Mouse (Mus musculus) natural killer cell, adult 2 months (primary cell): ENCODE measurements around the gene Klk12.
A peak's percentile ranks its signal among the peaks of the same experiment; 100 is the strongest.

Experiments
- DNase-seq, 2 experiments: peaks; one replicate each; pipeline ENCODE4 v3.0.0; 2022; ENCODE audit warnings: low spot score in 2 of 2

The Klk12 gene

GRCm38 (mm10) chr7:43768597-43768996 is at the start of gene Klk12:
Klk12 (plus strand) TSS chr7:43768897.
- no peak for DNase-seq

DNA sequence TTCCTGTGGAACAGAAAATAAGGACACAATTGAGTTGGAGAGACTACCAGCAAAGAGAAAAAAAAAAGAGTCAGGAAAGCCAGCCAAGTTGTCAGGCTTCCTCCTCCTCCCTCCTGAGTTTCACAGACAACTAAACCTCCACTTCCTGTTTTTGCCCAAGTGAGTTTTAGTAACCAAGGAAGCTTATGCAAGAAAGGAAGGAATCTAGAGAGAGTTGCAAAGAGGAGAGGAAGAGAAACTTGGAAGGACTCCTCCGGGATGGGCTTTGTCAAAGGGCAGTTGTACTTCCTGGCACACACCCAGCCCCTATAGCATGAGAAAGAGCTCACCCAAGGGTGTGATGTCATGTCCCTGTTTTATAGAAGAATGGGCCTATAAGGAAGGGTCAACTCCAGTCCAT is 20.9 kb upstream of the Klk12 start:
- no peak for DNase-seq

DNA sequence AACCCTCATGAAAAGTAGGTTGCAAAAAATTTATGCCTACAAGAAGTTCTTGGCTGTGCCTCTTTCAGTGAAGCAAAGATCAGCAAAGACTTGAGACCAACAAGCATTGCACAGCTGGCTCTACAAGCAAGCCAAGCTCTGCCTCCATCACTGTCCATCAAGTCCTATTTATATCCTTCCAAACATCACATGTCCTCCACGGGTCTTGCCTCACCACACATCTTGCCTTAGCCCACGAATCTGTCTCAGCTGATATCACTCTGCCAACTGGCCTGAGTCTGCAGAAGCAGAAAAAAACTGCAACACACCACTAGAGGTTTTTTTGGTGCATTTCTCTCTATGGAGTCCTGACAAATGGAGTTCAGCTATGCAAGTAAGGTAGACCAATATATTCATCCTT is 15.9 kb upstream of the Klk12 start:
- DNase-seq: no peak

- DNase-seq: no peak
Observed at GRCm38 (mm10) chr7:43766484-43766883, 2.2 kb upstream of the Klk12 start.

DNA sequence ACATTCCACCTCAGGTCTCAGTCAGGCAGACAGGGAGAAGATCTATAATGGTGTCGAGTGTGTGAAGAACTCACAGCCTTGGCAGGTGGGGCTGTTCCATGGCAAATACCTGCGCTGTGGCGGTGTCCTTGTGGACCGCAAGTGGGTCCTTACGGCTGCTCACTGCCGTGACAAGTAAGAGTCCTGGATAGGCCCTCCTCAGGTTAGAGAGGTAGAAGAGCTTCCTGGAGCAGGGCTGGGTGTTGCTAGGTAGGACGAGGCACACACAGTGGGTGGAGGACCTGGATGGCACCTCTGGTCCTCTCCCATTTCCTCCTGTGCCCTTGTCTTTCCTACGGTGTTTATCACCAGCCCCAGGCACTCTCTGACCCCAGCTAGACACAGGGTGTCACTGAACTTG is 939 bp downstream of the Klk12 start:
- DNase-seq: no peak

GRCm38 (mm10) chr7:43770701-43771100 is 2.0 kb downstream of the Klk12 start:
- no peak for DNase-seq

GRCm38 (mm10) chr7:43771916-43772315 is 3.2 kb downstream of the Klk12 start:
- no peak for DNase-seq

GRCm38 (mm10) chr7:43772901-43773300 is 4.2 kb downstream of the Klk12 start:
- no peak for DNase-seq

DNA sequence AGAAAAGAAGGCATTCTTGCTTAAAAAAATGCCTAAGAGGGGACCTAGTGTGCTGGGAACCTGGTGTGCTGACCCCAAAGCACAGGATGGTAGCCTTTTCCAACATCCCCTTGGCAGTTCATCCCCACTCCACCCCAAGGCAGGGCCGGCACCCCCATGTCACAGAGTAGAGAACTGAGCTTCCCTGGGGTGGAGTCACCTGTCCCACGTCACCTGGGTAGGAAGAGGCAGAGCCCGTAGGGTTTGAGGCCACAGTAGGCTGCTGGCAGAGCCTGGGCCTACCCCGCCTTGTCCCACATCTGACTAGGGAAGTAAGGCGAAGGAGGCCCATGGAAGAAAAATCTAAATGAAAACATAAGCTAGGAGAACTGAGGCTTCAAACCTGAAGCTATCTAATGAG is 5.7 kb downstream of the Klk12 start, which contains the start of gene Klk11:
Gene Klk11, plus strand, starts transcription at position 241 of the 400 bp plus-strand sequence.
- no peak for DNase-seq

DNA sequence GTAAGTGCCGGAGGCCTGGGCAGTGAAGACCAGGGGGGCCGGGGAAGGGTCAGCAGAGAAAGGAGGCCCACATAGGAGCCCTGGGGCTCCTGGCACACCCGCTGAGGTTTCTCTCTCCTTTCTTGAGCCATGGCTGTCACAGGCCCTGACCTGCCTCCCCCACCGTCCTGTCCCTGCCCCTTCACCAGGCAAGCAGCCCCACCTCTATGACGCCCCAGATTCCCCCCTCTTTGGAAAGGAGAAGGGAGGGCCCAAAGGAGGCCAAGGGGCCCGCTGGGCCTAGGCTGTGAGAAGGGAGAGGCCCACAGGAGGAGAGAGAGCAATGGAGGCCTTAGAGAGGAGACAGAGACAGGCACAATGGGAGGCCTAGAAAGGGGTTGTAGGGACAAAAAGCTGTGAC is 6.1 kb downstream of the Klk12 start:
- no peak for DNase-seq

GRCm38 (mm10) chr7:43775311-43776057 is 6.8 kb downstream of the Klk12 start:
- DNase-seq: no peak

DNA sequence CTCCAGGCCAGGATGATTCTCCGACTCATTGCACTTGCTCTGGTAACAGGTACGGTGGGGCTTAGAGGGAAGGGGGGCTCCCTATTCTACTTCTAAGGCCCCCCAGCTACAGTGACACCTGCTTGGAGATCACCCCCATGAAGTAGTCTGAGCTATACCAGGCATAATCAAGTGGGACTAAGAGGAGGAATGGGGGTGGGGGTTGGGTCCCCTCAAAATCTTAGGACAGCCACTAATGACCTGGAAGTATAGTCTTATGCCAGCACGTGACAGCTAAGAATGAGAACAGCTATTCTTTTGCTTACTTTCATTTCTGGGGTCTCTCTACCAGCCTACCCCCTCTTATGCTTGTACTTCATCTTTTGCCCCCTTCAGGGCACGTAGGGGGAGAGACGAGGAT is 7.8 kb downstream of the Klk12 start:
- DNase-seq: no peak

DNA sequence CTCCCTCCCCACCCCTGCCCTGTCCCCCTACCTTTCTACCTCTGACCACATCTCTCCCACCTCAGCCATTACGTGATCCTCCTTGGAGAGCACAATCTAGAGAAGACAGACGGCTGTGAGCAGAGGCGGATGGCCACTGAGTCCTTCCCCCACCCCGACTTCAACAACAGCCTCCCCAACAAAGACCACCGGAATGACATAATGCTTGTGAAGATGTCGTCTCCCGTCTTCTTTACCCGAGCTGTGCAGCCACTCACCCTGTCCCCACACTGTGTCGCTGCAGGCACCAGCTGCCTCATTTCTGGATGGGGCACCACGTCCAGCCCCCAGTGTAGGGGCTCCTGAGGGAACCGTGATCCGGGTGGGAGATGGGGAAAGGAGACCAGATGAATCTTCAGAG is 8.7 kb downstream of the Klk12 start:
- no peak for DNase-seq

DNA sequence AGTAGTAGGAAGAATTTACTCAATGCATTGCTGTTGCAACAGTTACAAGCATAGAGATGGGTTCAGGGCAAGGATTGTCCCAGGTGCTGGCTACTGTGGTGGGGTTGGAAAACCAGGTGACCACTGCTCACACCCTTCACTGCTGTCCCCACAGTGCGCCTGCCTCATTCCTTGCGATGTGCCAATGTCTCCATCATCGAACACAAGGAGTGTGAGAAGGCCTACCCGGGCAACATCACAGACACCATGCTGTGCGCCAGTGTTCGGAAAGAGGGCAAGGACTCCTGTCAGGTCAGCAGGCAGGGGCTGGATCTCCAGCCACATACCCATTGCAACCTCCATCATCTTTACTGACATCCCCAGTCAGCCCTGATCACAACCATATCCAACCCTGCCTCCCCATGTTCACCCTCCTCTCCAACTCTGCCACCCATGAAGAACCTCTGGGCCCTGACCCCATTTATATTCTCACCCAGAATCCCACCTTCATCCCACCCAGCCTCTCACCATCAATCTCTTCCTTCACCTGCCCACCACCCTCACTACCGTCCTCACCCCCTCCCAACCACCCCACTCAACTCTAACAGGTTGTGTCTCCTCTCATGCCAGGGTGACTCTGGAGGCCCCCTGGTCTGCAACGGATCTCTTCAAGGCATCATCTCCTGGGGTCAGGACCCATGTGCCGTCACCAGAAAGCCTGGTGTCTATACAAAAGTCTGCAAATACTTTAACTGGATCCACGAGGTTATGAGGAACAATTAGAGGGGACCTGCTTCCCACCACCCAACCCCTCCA is 9.7 kb downstream of the Klk12 start:
- DNase-seq: no peak

- no peak for DNase-seq
Observed at GRCm38 (mm10) chr7:43780241-43780640, 11.5 kb downstream of the Klk12 start.

- no peak for DNase-seq
Observed at GRCm38 (mm10) chr7:43780746-43781145, 12.0 kb downstream of the Klk12 start, which contains the start of gene Klk10. Klk10 (plus strand) TSS chr7:43781035.

DNA sequence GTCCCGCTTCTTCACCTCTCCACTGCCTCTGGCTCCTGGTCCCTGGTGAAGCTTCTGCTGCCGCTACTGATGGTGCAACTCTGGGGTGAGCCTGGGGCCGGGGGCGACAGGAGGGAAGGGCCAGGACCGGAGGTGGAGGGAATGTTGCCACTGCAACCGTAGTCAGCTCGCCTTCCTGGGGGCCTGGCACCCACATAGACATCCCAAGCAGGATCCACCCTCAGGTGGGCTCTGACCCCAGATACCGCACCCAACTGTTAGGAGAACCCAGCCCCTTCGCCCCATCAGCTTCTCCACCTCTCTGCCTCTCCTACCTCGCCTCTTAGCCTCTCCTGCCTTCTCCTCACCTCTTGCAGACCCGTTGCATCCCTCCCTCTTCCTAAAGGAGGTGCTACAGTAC is 12.8 kb downstream of the Klk12 start:
- DNase-seq: no peak

DNA sequence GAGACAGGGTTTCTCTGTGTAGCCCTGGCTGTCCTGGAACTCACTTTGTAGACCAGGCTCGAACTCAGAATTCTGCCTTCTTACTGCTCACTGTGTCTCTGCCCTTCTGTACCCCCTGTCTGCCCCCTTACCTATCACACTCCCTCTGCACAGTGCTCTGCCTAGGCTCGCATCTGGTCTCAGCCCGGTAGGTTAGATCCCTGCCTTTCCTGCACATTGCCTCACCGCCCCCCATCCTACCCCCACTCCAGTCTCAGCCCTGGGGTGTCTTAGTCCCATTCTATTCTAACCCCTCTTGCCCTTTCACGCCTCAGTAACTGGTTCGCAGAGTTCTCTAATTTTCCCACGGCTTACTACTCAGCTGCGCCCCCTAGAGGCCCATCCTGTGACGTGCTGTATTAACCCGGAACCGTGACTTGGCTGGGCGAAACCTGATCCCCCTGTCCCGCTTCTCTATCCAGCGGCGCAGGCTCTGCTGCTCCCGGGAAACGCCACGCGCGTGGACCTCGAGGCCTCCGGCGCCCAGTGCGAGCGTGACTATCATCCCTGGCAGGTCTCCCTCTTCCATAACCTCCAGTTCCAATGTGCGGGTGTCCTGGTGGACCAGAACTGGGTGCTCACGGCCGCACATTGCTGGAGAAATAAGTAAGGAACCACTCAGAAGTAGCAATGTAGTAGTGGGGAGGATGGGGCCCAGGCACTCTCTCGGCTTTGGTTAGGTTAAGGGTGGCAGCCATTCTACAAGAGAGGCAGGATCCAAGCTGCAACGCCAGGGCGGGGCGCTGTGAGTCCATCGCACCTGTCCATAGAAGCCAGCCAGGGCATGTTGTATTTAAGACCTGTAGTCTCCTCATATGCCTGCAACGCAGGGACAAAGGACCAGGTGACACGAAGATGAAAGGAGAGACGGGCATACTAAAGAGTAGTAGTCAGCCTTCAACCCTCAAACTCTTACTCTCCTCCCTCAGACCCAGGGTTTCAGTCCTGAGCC is 13.9 kb downstream of the Klk12 start:
- peak; percentile 39 to 61 for DNase-seq

DNA sequence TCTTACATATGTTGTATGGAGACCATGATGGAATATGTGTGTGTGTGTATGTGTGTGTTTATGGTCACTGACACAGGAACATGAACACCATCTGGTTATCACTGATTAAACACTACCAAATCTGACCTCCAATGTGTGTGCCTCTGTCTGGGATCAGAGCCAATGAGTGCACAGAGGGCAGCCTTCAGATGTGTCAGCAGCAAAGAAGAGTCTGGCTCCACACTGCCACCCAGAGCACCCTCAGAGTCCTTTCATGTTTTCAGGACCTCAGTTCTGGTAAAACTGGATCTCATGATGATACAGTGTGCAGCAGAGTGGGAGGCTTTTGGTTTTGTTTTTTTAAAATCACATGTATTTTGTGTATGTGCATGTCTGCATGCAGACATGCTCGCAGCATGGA is 16.6 kb downstream of the Klk12 start:
- DNase-seq: no peak

GRCm38 (mm10) chr7:43788096-43788495 is 19.4 kb downstream of the Klk12 start:
- DNase-seq: no peak

GRCm38 (mm10) chr7:43789295-43789694 is 20.6 kb downstream of the Klk12 start:
- DNase-seq: no peak

- DNase-seq: no peak
Observed at GRCm38 (mm10) chr7:43791591-43791990, 22.9 kb downstream of the Klk12 start, which contains the start of gene Klk9. Klk9 (plus strand) TSS chr7:43791891.
